Mouse (Mus musculus) layer of hippocampus, adult 11-12 months (tissue): ENCODE measurements at regions not wholly inside any gene's neighbourhood (a gene's known extent, or its start where the extent isn't known, plus 50 kb on each side); places are given as distances from the start of the nearest gene placed in this dataset.

ENCODE experiments used
- DNase-seq: peaks from one replicate; pipeline ENCODE4 v3.0.0; 2022; ENCODE audit warnings: low spot score

DNA sequence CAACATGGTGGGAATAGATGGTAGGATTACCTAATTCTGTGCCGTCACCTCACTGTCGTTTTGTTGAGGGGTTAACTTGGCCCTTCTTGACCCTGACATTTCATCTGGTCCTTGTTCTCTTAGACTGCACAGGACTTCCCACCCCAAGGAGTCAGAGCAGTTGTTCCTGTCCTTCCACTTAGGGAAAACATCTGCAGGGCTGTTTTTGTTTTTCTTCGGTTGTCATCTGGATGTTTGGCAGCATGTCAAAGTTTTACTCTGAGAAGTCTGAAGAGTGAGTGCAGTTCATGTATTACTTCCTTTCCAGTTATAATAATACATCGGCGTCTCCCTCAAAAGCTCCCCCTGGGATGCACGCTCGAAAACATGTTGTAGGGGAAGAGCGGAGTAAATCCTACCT lies 376.8 kb downstream of the Rnd3 start:
- DNase-seq, result no peak

- DNase-seq, result no peak
These were observed 389.9 kb downstream of the Rnd3 start for GRCm38 (mm10) chr2:50759016-50759415.

- no peak for DNase-seq
These were observed 390.9 kb downstream of the Rnd3 start for GRCm38 (mm10) chr2:50757837-50758541.

GRCm38 (mm10) chr2:50755616-50756450 lies 393.1 kb downstream of the Rnd3 start:
- no peak for DNase-seq

- no peak for DNase-seq
These were observed 393.8 kb downstream of the Rnd3 start for GRCm38 (mm10) chr2:50755160-50755559.

DNA sequence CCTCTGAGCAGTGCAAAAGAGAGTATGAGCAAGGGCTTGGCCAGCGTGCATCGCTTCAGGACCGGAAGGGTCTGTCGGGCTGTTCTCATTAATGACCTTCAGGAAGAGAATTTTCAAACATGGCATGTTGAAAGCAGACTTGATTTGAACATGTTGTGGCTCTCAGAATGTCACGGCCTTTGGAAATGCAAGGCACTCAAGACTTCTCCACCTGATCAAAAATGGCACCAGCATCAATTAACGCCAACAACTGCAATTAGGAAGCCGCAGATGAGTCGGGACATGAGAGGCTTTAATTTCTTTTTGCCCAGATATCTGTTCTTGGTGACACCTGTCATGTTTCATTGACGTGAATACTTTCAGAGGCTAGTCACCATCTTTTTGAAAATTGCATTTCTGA lies 396.5 kb downstream of the Rnd3 start:
- DNase-seq, result no peak

- no peak for DNase-seq
These were observed 398.1 kb downstream of the Rnd3 start for GRCm38 (mm10) chr2:50750799-50751198.

- no peak for DNase-seq
These were observed 404.2 kb downstream of the Rnd3 start for GRCm38 (mm10) chr2:50744625-50745214.

DNA sequence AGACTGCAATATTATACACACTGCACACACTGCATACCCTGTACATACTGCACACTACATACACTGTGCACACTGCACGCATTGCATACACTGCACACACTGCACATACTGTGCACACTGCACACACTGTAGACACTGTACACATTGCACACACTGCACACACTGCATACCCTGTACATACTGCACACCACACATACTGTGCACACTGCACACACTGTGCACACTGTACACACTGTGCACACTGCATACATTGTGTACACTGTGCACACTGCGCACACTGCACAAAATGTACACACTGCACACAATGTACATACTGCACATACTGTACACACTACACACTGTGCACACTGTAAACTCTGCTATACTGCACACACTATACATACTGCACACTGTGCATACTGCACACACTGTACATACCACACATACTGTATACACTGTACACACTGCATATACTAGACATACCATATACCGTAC lies 405.1 kb downstream of the Rnd3 start:
- no peak for DNase-seq

DNA sequence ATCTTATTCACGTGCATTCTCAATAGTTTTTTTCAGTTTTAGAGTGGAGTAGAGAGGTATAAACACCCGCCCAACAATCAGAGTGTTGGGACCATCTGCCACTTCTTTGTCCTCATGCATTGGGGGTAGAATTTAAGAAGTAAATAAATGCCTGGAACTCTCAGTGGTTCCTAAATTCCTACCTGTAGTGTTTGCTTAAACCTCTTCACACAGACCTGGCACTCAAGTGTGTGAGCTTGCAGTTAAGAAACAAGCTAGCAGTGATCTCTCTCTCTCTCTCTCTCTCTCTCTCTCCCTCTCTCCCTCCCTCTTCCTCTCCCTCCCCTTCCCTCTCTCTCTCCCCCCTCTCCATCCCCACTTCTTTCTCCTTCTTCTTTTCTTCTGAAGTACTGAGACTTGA lies 406.5 kb downstream of the Rnd3 start:
- no peak for DNase-seq

DNA sequence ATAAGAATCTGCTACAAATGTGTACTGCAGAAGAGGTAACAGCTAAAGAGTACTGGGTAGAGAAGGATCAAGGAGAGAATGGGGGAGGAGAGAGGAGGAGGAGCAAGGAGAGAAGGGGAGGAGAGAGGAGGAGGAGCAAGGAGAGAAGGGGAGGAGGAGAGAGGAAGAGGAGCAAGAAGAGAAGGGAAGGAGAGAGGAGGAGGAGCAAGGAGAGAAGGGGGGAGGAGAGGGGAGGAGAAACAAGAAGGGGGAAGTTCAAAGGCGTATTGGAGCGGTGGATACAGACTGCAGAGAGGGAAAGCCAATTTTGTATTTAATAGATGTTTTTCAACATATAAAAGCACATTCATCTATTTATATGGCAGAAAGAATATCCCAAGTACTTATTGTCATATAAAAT lies 407.6 kb downstream of the Rnd3 start:
- DNase-seq, result no peak

DNA sequence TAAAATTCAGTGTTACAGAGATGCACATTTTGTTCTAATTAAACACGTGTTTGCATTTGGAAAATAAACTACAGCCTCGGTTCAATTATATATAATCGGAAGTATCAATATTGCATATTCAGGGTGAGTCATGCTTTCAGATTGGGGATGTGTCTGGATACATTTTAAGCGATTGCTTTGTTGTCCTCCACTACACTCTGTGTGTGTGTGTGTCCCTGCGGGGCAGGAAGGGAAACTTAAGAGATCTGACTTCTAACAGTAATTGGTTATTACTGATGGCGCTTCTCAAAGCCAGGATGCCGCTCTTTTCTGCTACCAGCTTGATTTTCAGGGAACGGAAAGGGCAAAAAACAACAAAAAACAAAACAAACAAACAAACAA lies 409.3 kb downstream of the Rnd3 start:
- DNase-seq, result no peak

GRCm38 (mm10) chr2:50738936-50739598 lies 409.8 kb downstream of the Rnd3 start:
- no peak for DNase-seq

- DNase-seq, result no peak
These were observed 411.2 kb downstream of the Rnd3 start for GRCm38 (mm10) chr2:50737706-50738105.

DNA sequence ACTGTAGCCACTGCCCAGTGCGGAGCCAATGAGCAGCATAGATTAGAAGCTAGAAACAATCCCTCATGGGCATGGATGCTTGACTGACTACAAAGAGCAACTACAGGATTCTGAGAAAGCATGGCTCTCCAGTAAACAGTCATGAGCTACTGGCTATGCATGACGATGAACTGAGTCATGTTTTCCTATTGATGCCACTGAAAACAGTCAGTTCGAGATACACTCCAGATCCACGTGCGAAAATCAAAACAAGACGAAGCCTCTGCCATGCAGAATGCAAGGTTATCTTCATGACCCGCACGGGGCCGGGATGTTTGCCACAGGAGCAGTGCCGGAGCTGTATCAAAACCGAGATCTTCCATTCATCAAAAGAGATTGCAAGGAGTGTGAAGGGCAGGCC lies 413.9 kb downstream of the Rnd3 start:
- DNase-seq, result no peak

DNA sequence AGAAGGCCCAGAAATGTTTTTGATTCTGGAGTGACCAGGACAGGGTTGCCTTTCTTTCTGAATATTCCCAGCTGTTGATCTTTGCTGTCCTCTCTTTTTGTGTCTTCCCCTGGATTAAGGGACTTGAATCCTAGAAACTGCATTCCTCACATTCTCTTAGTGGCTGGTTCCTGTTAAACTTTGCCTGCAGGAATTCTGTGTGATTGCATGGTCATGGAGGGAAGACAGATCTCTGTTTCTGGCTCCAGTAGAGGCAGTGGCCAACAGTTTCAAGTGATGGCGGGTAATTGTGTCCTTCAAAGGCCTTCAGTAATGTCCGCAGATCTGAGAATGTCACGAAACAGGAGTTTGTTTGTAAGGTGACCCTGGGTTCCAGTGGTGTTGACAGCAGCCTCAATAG lies 410.1 kb upstream of the Mmadhc start:
- DNase-seq, result no peak

DNA sequence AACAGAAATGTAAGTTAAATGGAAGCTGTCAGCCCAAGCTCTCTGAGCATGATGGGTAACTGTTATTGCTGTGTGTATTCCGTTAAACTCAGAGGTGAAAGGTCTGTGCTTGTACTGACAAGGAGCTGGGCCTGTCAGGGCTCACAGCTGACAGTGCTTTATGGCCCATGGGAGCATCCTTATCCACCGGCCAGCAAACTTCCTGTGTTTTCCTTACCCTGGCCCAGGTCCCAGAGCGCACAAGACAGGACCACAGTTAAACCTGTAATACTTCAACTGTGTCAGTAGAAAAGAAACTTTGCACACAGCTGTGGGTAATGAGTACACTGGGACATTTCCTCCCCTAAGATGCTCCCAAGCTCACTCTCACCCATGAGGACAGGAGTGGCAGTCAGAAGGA lies 407.7 kb upstream of the Mmadhc start:
- DNase-seq, result no peak

DNA sequence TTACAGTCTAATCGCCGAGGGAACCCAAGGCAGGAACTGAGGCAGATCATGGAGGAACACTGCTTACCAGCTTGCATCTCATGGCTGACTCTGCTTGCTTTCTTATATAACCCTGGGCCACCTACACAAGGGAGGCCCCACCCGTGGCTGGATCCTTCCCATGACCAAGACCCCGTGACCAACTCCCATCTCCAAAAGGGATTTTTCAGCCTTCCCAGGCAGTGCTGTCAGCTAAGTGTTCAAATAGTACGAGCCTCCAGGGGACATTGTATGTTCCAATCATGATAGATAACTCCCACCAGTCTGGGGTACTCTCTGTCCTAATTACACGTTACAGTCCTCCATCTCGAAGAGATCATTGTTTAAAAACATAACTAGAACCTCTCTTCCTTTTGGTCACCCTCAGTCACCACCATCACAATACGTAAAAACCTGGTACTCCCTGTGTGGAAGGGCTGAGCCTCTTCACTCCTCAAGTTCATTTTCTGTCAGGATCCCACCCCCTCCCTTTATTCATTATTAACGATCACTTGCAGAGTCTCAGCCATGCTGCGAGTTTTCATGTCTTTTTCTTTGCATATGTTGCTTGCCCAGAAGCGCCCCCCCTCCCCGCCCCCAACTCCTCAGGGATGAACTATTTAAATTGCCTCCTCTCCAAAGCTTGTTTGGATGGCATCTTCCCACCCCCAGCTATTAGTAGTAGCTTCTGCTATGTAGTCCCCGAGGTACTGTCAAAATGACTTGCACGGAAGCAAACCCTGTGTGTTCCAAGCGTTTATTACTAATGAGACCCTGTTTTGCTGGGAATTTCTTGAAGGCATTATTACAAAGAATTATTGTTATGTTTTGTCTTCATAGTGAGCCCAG lies 406.2 kb upstream of the Mmadhc start:
- DNase-seq, result no peak

DNA sequence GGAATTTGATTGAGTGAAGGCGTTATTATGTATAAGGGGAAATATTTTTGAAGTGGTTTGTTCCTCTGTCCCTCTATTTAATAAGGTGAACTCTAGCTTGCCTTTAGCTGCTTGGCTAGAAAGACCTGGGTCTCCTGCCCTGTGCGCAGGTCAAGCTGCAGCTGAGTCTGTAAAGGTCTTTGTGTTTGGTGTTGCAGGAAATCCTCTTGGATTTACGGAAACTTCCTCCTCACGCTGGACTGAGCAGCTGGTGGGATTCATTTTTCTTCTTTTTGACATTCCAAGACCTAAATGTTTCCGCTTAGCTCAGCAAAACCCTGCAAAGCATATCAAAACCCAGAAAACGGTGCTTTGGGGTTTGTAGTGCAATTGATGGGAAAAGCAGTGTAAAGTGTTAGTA lies 402.2 kb upstream of the Mmadhc start:
- DNase-seq, result no peak

- DNase-seq, result no peak
These were observed 400.0 kb upstream of the Mmadhc start for GRCm38 (mm10) chr2:50696575-50696974.

DNA sequence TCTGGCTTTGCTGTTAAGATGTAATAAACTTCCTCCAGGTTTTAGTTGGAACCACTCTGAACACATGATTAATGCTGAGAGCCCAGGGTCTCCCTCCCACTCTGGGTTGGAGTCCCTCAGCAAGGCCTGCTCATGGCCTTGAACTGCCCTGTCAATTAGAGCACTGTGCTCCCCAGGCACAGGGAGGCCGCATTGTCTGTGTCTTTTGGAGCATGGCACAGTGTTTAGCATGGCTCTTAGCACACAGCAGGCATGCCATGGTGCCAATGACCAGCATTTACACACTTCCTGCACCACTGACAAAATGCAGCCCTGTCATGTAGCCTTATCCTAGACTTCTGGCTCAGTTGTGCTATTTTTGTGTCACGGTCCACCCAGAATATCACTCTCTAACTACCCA lies 398.2 kb upstream of the Mmadhc start:
- no peak for DNase-seq
